Mouse (Mus musculus) gastrocnemius, adult 2 months (tissue): ENCODE results near the gene Olfr191. TPM values are rescaled to one million over a fixed set of nuclear protein-coding genes. Genes with fewer than 3 reads are reported as not detected.

ENCODE experiments used
- DNase-seq: peaks from one replicate; pipeline ENCODE4 v3.0.0; 2022
- H3K27ac ChIP-seq: fragments of 200-600 bp; 2 replicates; pipeline ENCODE4 v1.8.1; 2022; ENCODE audit warnings: mild to moderate bottlenecking
- H3K4me3 ChIP-seq: fragments of 200-600 bp; 2 replicates; pipeline ENCODE4 v1.8.1; 2022; ENCODE audit warnings: mild to moderate bottlenecking, moderate library complexity
- CTCF ChIP-seq: fragments of 200-600 bp; IDR thresholded peaks from 2 replicates; pipeline ENCODE4 v1.8.1; 2022; ENCODE audit warnings: antibody characterized with exemption, mild to moderate bottlenecking, moderate library complexity
- intact Hi-C: fragments of 180-260 bp; cut with DNase I; formaldehyde crosslinking; loops from one replicate; pipeline ENCODE4 v1.15.1; 2025
- total RNA-seq, 2 experiments: library from RNA; stranded (reverse); gene quantifications; 2 replicates each; pipeline ENCODE4 v1.2.3; 2021

The Olfr191 gene
- total RNA-seq, 2 experiments from 2014 or later, result not detected

DNA sequence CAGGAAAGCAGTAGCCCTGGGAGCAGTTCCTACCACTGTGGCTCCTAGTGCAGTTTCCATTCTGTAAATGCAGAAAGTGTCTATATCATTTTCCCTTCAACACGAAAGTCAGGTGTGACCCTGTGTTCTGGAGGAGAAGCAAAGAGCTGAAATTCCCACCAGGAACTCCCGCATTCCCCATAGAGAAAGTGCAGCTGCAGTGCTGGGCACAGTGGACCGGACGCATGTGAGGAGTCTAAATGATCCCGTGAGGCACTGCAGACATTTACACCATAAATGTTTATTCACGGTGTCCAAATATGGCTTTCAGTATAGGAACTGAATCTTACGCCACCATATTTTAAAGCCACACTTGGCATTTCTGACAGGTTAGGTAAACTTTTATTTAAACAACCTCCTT is 49.9 kb downstream of the Olfr191 start, which contains the start of gene Olfr187:
Gene Olfr187, minus strand, starts transcription at position 58 of the 400 bp plus-strand sequence.
- no peak for DNase-seq
- no peak for TF ChIP-seq CTCF
- no peak within 1 kb of the TSS for H3K4me3 ChIP-seq
- no peak within 1 kb of the TSS for H3K27ac ChIP-seq
- intact Hi-C loops, result no loop called here

Other genes starting within 250 kb of the Olfr191 start
- gene Olfr177, start 215.1 kb downstream of the Olfr191 start, total RNA-seq, result not detected
- not detected for gene Olfr178, start 197.8 kb downstream of the Olfr191 start, total RNA-seq
- gene Olfr181, start 161.1 kb downstream of the Olfr191 start, total RNA-seq, result not detected
- not detected for gene Olfr180, start 160.4 kb downstream of the Olfr191 start, total RNA-seq
- not detected for gene Olfr183, start 94.5 kb downstream of the Olfr191 start, total RNA-seq
- not detected for gene Olfr186, start 59.5 kb downstream of the Olfr191 start, total RNA-seq
- not detected for gene Olfr187, start 50.1 kb downstream of the Olfr191 start, total RNA-seq
- gene Olfr190, start 11.8 kb downstream of the Olfr191 start, total RNA-seq, result not detected
- gene Olfr193, start 22.1 kb upstream of the Olfr191 start, total RNA-seq, result not detected
- not detected for gene Olfr194, start 31.2 kb upstream of the Olfr191 start, total RNA-seq
- not detected for gene Olfr195, start 57.2 kb upstream of the Olfr191 start, total RNA-seq
- not detected for gene Olfr196, start 80.6 kb upstream of the Olfr191 start, total RNA-seq
- gene Olfr198, start 113.7 kb upstream of the Olfr191 start, total RNA-seq, result not detected
- gene Olfr199, start 129.9 kb upstream of the Olfr191 start, total RNA-seq, result not detected
- not detected for gene Olfr201, start 182.8 kb upstream of the Olfr191 start, total RNA-seq
- gene Olfr202, start 197.0 kb upstream of the Olfr191 start, total RNA-seq, result not detected
- gene Olfr203, start 209.1 kb upstream of the Olfr191 start, total RNA-seq, result not detected
- not detected for gene Olfr204, start 228.4 kb upstream of the Olfr191 start, total RNA-seq
- not detected for gene Olfr205, start 241.3 kb upstream of the Olfr191 start, total RNA-seq